Mouse (Mus musculus): ENCODE results near the gene Magea8. TPM values are rescaled to one million over a fixed set of nuclear protein-coding genes. Genes with fewer than 3 reads are reported as not detected.
"Not testable (repeated sequence)": the region's sequence is repeated elsewhere in the genome, so short reads cannot be mapped to it uniquely, and the experiment has no call there.

The Magea8 gene
- polyA plus RNA-seq (2012; rRNA removed), result not detected in 2 replicates

GRCm38 (mm10) chrX:154995750-154996149, at the start of gene Magea8:
Magea8 (minus strand) TSS chrX:154995850.
- H3K4me3 ChIP-seq (ENCODE audit: insufficient read depth, low read depth, low read length); H3K4me1 ChIP-seq (ENCODE audit: control insufficient read depth, insufficient read depth, low read length); DNase-seq; H3K36me3 ChIP-seq (ENCODE audit: control insufficient read depth, insufficient read depth, low read length); H3K27ac ChIP-seq (ENCODE audit: insufficient read depth, low read depth, low read length); H3K27me3 ChIP-seq (replicated peaks; ENCODE audit: control insufficient read depth, insufficient read depth, low read length): not testable (repeated sequence)
- 89% methylated on average over 11 of the region's 11 CpGs for WGBS

GRCm38 (mm10) chrX:154949405-154949804, 46.2 kb downstream of the Magea8 start, which contains the start of gene Magea3:
Magea3 (minus strand) TSS chrX:154949505.
- H3K27ac ChIP-seq (ENCODE audit: insufficient read depth, low read depth, low read length); H3K27me3 ChIP-seq (replicated peaks; ENCODE audit: control insufficient read depth, insufficient read depth, low read length); H3K4me3 ChIP-seq (ENCODE audit: insufficient read depth, low read depth, low read length); DNase-seq; H3K4me1 ChIP-seq (ENCODE audit: control insufficient read depth, insufficient read depth, low read length); H3K36me3 ChIP-seq (ENCODE audit: control insufficient read depth, insufficient read depth, low read length): not testable (repeated sequence)
- 63% methylated on average over 1 of the region's 1 CpGs for WGBS

GRCm38 (mm10) chrX:154935887-154936286, 59.8 kb downstream of the Magea8 start, which contains the start of gene Magea6:
Magea6 (minus strand) TSS chrX:154935987.
- H3K4me3 ChIP-seq (ENCODE audit: insufficient read depth, low read depth, low read length); H3K36me3 ChIP-seq (ENCODE audit: control insufficient read depth, insufficient read depth, low read length); H3K27me3 ChIP-seq (replicated peaks; ENCODE audit: control insufficient read depth, insufficient read depth, low read length); DNase-seq; H3K27ac ChIP-seq (ENCODE audit: insufficient read depth, low read depth, low read length); H3K4me1 ChIP-seq (ENCODE audit: control insufficient read depth, insufficient read depth, low read length): not testable (repeated sequence)
- WGBS, result 67% methylated on average over 1 of the region's 1 CpGs

Other genes with a start within 250 kb of the Magea8 start
- not detected in 2 replicates for gene Cldn34b1, start 105.6 kb downstream of the Magea8 start, polyA plus RNA-seq (2012; rRNA removed)
- gene Magea6, start 59.9 kb downstream of the Magea8 start, polyA plus RNA-seq (2012; rRNA removed), result not detected in 2 replicates
- not detected in 2 replicates for gene Magea3, start 46.3 kb downstream of the Magea8 start, polyA plus RNA-seq (2012; rRNA removed)
- gene Magea5, start 67.3 kb upstream of the Magea8 start, polyA plus RNA-seq (2012; rRNA removed), result not detected in 2 replicates
- gene Magea1, start 93.9 kb upstream of the Magea8 start, polyA plus RNA-seq (2012; rRNA removed), result not detected in 2 replicates
- gene Magea2, start 97.8 kb upstream of the Magea8 start, polyA plus RNA-seq (2012; rRNA removed), result not detected in 2 replicates
- 0.08 TPM in 1 of 2 replicates, not detected in the other for gene Cldn34b2, start 132.6 kb upstream of the Magea8 start, polyA plus RNA-seq (2012; rRNA removed)
- gene Sat1, start 220.6 kb upstream of the Magea8 start, polyA plus RNA-seq (2012; rRNA removed), result 86.4 and 120 TPM in 2 replicates

Measured in kidney, adult 2 months (tissue).